Mouse (Mus musculus): ENCODE results near the gene Slc46a3. TPM values are rescaled to one million over a fixed set of nuclear protein-coding genes. Genes with fewer than 3 reads are reported as not detected.

The Slc46a3 gene
- polyA plus RNA-seq, 1 experiment from 2014 or later: 5.5 TPM

- DNase-seq (ENCODE audit: low spot score) (no peak), ATAC-seq (ENCODE audit: low FRiP score) (no peak)
- H3K9ac ChIP-seq: no peak overlapping the region
- no peak overlapping the region for H3K4me3 ChIP-seq (replicated peaks; ENCODE audit: low read length)
- H3K4me2 ChIP-seq (replicated peaks): no peak overlapping the region
- no peak overlapping the region for H3K27ac ChIP-seq
- WGBS: 58% methylated on average over 6 of the region's 6 CpGs
- no peaks in the 10 kb centered on the region for H3K9me3 ChIP-seq (ENCODE audit: control insufficient read depth, low read length)
- no peaks in the 10 kb centered on the region for H3K27me3 ChIP-seq (ENCODE audit: control insufficient read depth, insufficient read depth, low read length)
- H3K36me3 ChIP-seq (replicated peaks; ENCODE audit: control insufficient read depth, insufficient read depth): no peaks in the 10 kb centered on the region
- H3K4me1 ChIP-seq (replicated peaks; ENCODE audit: control insufficient read depth, insufficient read depth, low read length): no peaks in the 10 kb centered on the region
Observed at GRCm38 (mm10) chr5:147915038-147915566, 20.5 kb upstream of the Slc46a3 start.

GRCm38 (mm10) chr5:147913241-147913842 is 18.7 kb upstream of the Slc46a3 start:
- DNase-seq (ENCODE audit: low spot score): no peak
- WGBS: 40% methylated on average over 14 of the region's 14 CpGs
- Histone ChIP-seq H3K4me1 (replicated peaks; ENCODE audit: control insufficient read depth, insufficient read depth, low read length) (no peaks in the 10 kb centered on the region), H3K9me3 (ENCODE audit: control insufficient read depth, low read length) (no peaks in the 10 kb centered on the region), H3K9ac (no peak overlapping the region), H3K36me3 (replicated peaks; ENCODE audit: control insufficient read depth, insufficient read depth) (no peaks in the 10 kb centered on the region), H3K4me2 (replicated peaks) (no peak overlapping the region), H3K4me3 (replicated peaks; ENCODE audit: low read length) (no peak overlapping the region), H3K27ac (no peak overlapping the region), H3K27me3 (ENCODE audit: control insufficient read depth, insufficient read depth, low read length) (no peaks in the 10 kb centered on the region)
- ATAC-seq (ENCODE audit: low FRiP score): no peak

DNA sequence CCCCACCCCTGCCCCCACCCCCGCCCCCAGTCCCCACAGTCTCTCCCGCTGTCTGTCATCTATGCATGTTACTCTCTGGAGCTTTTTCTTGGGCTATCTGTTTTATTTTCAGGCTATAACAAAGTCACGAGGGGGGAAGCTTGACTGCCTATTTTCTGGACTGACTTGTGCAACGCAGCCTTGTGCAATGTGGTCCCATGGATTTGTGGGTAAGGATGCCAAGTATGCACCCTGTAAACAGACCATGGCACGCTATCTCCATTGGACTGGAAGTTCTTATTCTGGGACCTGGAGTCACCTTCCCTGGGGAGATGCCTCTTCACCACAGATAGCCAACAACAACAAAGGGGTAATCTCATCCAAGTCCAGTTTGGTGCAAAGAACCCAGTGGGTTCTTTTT is 17.1 kb upstream of the Slc46a3 start:
- Histone ChIP-seq H3K36me3 (replicated peaks; ENCODE audit: control insufficient read depth, insufficient read depth) (no peaks in the 10 kb centered on the region), H3K4me1 (replicated peaks; ENCODE audit: control insufficient read depth, insufficient read depth, low read length) (no peaks in the 10 kb centered on the region), H3K27me3 (ENCODE audit: control insufficient read depth, insufficient read depth, low read length) (no peaks in the 10 kb centered on the region), H3K9ac (no peak overlapping the region), H3K4me2 (replicated peaks) (no peak overlapping the region), H3K27ac (no peak overlapping the region), H3K9me3 (ENCODE audit: control insufficient read depth, low read length) (no peaks in the 10 kb centered on the region), H3K4me3 (replicated peaks; ENCODE audit: low read length) (no peak overlapping the region)
- WGBS: 77% methylated on average over 5 of the region's 5 CpGs
- ATAC-seq (ENCODE audit: low FRiP score) (no peak), DNase-seq (ENCODE audit: low spot score) (no peak)

DNA sequence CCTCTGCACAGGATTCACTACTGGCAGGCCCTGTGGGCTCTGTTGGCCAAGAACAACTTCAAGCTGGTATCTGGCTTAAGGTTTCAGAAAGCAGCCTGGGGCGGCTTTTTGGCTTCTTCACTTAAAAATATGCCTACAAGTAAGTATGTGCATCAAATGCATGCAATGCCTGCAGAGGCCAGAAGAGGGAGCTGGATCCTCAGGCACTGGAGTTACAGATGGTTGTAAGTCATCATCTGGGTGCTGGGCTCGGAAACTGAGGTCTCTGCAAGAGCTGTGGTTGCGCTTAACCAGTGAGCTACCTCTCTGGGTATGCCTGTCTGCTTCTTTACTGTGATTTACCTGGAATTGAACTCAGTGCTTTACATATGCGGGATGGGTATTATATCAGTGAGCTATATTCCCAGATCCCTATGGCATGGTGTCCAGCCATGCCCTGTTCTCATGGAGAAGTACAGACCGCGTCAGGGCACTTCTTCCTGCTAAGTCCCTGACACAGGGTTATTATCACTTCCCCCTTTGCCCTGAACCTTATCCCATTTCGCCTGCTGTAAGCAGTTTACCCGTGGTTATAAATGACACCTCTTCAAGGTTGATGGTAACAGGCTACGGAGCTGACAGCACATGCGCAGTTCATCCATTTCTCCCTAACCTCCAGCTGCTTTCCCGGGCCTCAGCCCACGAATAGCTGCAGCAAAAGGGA is 16.3 kb upstream of the Slc46a3 start:
- 84% methylated on average over 12 of the region's 12 CpGs for WGBS
- no peak overlapping the region for H3K4me2 ChIP-seq (replicated peaks)
- no peaks in the 10 kb centered on the region for H3K4me1 ChIP-seq (replicated peaks; ENCODE audit: control insufficient read depth, insufficient read depth, low read length)
- no peak overlapping the region for H3K9ac ChIP-seq
- ATAC-seq (ENCODE audit: low FRiP score) (no peak), DNase-seq (ENCODE audit: low spot score) (no peak)
- H3K36me3 ChIP-seq (replicated peaks; ENCODE audit: control insufficient read depth, insufficient read depth): no peaks in the 10 kb centered on the region
- no peaks in the 10 kb centered on the region for H3K9me3 ChIP-seq (ENCODE audit: control insufficient read depth, low read length)
- no peaks in the 10 kb centered on the region for H3K27me3 ChIP-seq (ENCODE audit: control insufficient read depth, insufficient read depth, low read length)
- H3K4me3 ChIP-seq (replicated peaks; ENCODE audit: low read length): no peak overlapping the region
- no peak overlapping the region for H3K27ac ChIP-seq

GRCm38 (mm10) chr5:147907851-147908250 is 13.2 kb upstream of the Slc46a3 start:
- no peak overlapping the region for H3K9ac ChIP-seq
- no peak for ATAC-seq (ENCODE audit: low FRiP score)
- H3K4me3 ChIP-seq (replicated peaks; ENCODE audit: low read length): no peak overlapping the region
- 82% methylated on average over 8 of the region's 8 CpGs for WGBS
- no peak for DNase-seq (ENCODE audit: low spot score)
- no peak overlapping the region for H3K4me2 ChIP-seq (replicated peaks)
- H3K9me3 ChIP-seq (ENCODE audit: control insufficient read depth, low read length): no peaks in the 10 kb centered on the region
- H3K27ac ChIP-seq: no peak overlapping the region
- no peaks in the 10 kb centered on the region for H3K4me1 ChIP-seq (replicated peaks; ENCODE audit: control insufficient read depth, insufficient read depth, low read length)
- H3K27me3 ChIP-seq (ENCODE audit: control insufficient read depth, insufficient read depth, low read length): no peaks in the 10 kb centered on the region
- no peaks in the 10 kb centered on the region for H3K36me3 ChIP-seq (replicated peaks; ENCODE audit: control insufficient read depth, insufficient read depth)

GRCm38 (mm10) chr5:147907144-147907543 is 12.5 kb upstream of the Slc46a3 start:
- DNase-seq (ENCODE audit: low spot score) (no peak), ATAC-seq (ENCODE audit: low FRiP score) (no peak)
- Histone ChIP-seq H3K36me3 (replicated peaks; ENCODE audit: control insufficient read depth, insufficient read depth) (no peaks in the 10 kb centered on the region), H3K27me3 (ENCODE audit: control insufficient read depth, insufficient read depth, low read length) (no peaks in the 10 kb centered on the region), H3K4me2 (replicated peaks) (no peak overlapping the region), H3K9ac (no peak overlapping the region), H3K4me1 (replicated peaks; ENCODE audit: control insufficient read depth, insufficient read depth, low read length) (no peaks in the 10 kb centered on the region), H3K4me3 (replicated peaks; ENCODE audit: low read length) (no peak overlapping the region), H3K9me3 (ENCODE audit: control insufficient read depth, low read length) (no peaks in the 10 kb centered on the region), H3K27ac (no peak overlapping the region)
- 59% methylated on average over 10 of the region's 11 CpGs for WGBS

GRCm38 (mm10) chr5:147903166-147903565 is 8.6 kb upstream of the Slc46a3 start:
- DNase-seq (ENCODE audit: low spot score): no peak
- ATAC-seq (ENCODE audit: low FRiP score): no peak
- no peaks in the 10 kb centered on the region for H3K36me3 ChIP-seq (replicated peaks; ENCODE audit: control insufficient read depth, insufficient read depth)
- 84% methylated on average over 9 of the region's 9 CpGs for WGBS
- H3K27me3 ChIP-seq (ENCODE audit: control insufficient read depth, insufficient read depth, low read length): no peaks in the 10 kb centered on the region
- H3K9me3 ChIP-seq (ENCODE audit: control insufficient read depth, low read length): no peaks in the 10 kb centered on the region
- no peaks in the 10 kb centered on the region for H3K4me1 ChIP-seq (replicated peaks; ENCODE audit: control insufficient read depth, insufficient read depth, low read length)
- H3K4me2 ChIP-seq (replicated peaks): no peak overlapping the region
- H3K4me3 ChIP-seq (replicated peaks; ENCODE audit: low read length): no peak overlapping the region
- H3K9ac ChIP-seq: no peak overlapping the region
- no peak overlapping the region for H3K27ac ChIP-seq

GRCm38 (mm10) chr5:147902008-147902757 is 7.6 kb upstream of the Slc46a3 start:
- Histone ChIP-seq H3K4me2 (replicated peaks) (no peak overlapping the region), H3K9ac (no peak overlapping the region), H3K9me3 (ENCODE audit: control insufficient read depth, low read length) (no peaks in the 10 kb centered on the region), H3K4me3 (replicated peaks; ENCODE audit: low read length) (no peak overlapping the region), H3K27me3 (ENCODE audit: control insufficient read depth, insufficient read depth, low read length) (no peaks in the 10 kb centered on the region), H3K36me3 (replicated peaks; ENCODE audit: control insufficient read depth, insufficient read depth) (no peaks in the 10 kb centered on the region), H3K4me1 (replicated peaks; ENCODE audit: control insufficient read depth, insufficient read depth, low read length) (no peaks in the 10 kb centered on the region), H3K27ac (no peak overlapping the region)
- ATAC-seq (ENCODE audit: low FRiP score) (no peak), DNase-seq (ENCODE audit: low spot score) (no peak)
- 90% methylated on average over 15 of the region's 15 CpGs for WGBS

DNA sequence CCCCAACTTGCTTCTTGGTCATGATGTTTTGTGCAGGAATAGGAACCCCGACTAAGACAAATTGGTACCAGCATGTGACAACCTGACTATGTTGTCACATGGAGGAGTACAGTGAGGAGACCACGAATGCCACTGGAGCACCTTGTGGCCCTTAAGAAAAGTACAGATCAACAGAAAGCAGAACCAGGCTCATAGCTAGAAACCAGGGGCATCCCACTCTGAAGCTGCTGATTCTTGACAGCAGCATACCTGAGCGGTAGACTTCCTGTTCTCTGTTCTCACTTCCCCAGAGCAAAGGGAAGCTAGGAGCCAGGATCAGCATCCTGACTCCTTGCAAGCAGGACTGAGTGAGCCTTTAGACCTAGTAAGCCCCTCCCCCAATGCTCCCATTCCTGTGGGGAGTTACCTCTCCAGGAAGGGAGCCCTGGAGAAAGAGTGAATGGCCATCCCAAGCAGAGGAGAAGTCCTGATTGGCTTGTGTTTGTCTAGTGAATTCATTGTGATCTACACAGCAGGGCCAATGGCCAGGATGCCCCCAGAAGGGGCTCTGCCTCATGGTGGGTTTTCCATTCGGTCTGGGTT is 4.4 kb upstream of the Slc46a3 start:
- peaks cover 9% of the 10 kb centered on the region; the same call in 1 of the 2 replicates for H3K4me1 ChIP-seq (replicated peaks; ENCODE audit: control insufficient read depth, insufficient read depth, low read length)
- H3K4me3 ChIP-seq (replicated peaks; ENCODE audit: low read length): no peak overlapping the region
- 65% methylated on average over 4 of the region's 4 CpGs for WGBS
- no peaks in the 10 kb centered on the region for H3K36me3 ChIP-seq (replicated peaks; ENCODE audit: control insufficient read depth, insufficient read depth)
- no peaks in the 10 kb centered on the region for H3K9me3 ChIP-seq (ENCODE audit: control insufficient read depth, low read length)
- H3K27ac ChIP-seq: no peak overlapping the region
- no peak for ATAC-seq (ENCODE audit: low FRiP score)
- H3K27me3 ChIP-seq (ENCODE audit: control insufficient read depth, insufficient read depth, low read length): peaks cover 7% of the 10 kb centered on the region; the same call in 1 of the 2 replicates
- H3K4me2 ChIP-seq (replicated peaks): no peak overlapping the region
- no peak for DNase-seq (ENCODE audit: low spot score)
- no peak overlapping the region for H3K9ac ChIP-seq

All from hindbrain, embryonic 14.5 days (tissue).